In genomic region chr6:112494620-112495081, GRCm38 (mm10) we compare ENCODE assay signal across 10 mouse cellular contexts. TPM values are rescaled to one million over a fixed set of nuclear protein-coding genes. Genes with fewer than 3 reads are reported as not detected.
DNase-seq lines count a peak whose midpoint lies in the region; ATAC-seq lines count a peak whose summit lies in the region.
"Had no signal": no experiment of that assay in that cellular context is flagged by ENCODE, and none has a peak within 500 bp of the region (broad histone marks: within the 10 kb centered on the region; RNA-seq: fewer than 3 reads in every experiment).

No protein-coding gene starts in this region.

- H3K4me3 ChIP-seq in neural tube, embryonic 15.5 days (replicated peaks): no peak overlapping the region
- no peak overlapping the region for H3K4me3 ChIP-seq in stomach, embryonic 16.5 days (replicated peaks; ENCODE audit: low read length)

- no peaks in the 10 kb centered on the region for H3K36me3 ChIP-seq in neural tube, embryonic 15.5 days
- H3K36me3 ChIP-seq in stomach, embryonic 16.5 days (ENCODE audit: control insufficient read depth, insufficient read depth, low read length): no peaks in the 10 kb centered on the region

- DNase-seq in gastrocnemius, adult 18-20 months (ENCODE audit: low spot score): peak; percentile 20
- DNase-seq in gastrocnemius, adult 8-10 months (ENCODE audit: low spot score in 2 of 2): no peak
- peak; percentile 27 for DNase-seq in neural tube, embryonic 10.5 days (ENCODE audit: extremely low spot score, low spot score)
- DNase-seq in kidney, adult 11 months: peak; percentile 34
- no peak for DNase-seq in urinary bladder, adult 2 months (ENCODE audit: low spot score)
- DNase-seq in cerebellum, adult 8-10 months: no peak
- DNase-seq: cerebellum, adult 9-10 months; thymus, adult 18-20 months had no signal

- peaks cover 15% of the 10 kb centered on the region for H3K27me3 ChIP-seq in neural tube, embryonic 15.5 days (replicated peaks)
- H3K27me3 ChIP-seq in stomach, embryonic 16.5 days (ENCODE audit: control insufficient read depth, insufficient read depth, low read length): peaks cover 11% of the 10 kb centered on the region

- H3K9ac ChIP-seq in neural tube, embryonic 15.5 days (replicated peaks): no peak overlapping the region
- H3K9ac ChIP-seq in stomach, embryonic 16.5 days (ENCODE audit: low read length): no peak overlapping the region

- H3K27ac ChIP-seq in neural tube, embryonic 15.5 days (replicated peaks): no peak overlapping the region
- peak overlapping the region; percentile 23; the same call in 1 of the 2 replicates for H3K27ac ChIP-seq in stomach, embryonic 16.5 days (ENCODE audit: low read length)

- H3K4me1 ChIP-seq in neural tube, embryonic 15.5 days: peaks cover 12% of the 10 kb centered on the region
- peaks cover 12% of the 10 kb centered on the region; the same call in 1 of the 2 replicates for H3K4me1 ChIP-seq in stomach, embryonic 16.5 days (ENCODE audit: control insufficient read depth, insufficient read depth, low read length)

- 58% methylated on average over 10 of the region's 10 CpGs for WGBS in neural tube, embryonic 15.5 days
- 64% methylated on average over 10 of the region's 10 CpGs for WGBS in stomach, embryonic 16.5 days

- ATAC-seq in neural tube, embryonic 15.5 days (ENCODE audit: low FRiP score): no peak
- peak; percentile 2; the same call in 1 of the 2 replicates for ATAC-seq in stomach, embryonic 16.5 days (ENCODE audit: insufficient read depth, low FRiP score)

- no peak overlapping the region for H3K4me2 ChIP-seq in neural tube, embryonic 15.5 days
- H3K4me2 ChIP-seq in stomach, embryonic 16.5 days (ENCODE audit: low read depth, low read length): no peak overlapping the region

- H3K9me3 ChIP-seq in neural tube, embryonic 15.5 days (replicated peaks): no peaks in the 10 kb centered on the region
- no peaks in the 10 kb centered on the region for H3K9me3 ChIP-seq in stomach, embryonic 16.5 days (replicated peaks; ENCODE audit: control insufficient read depth, low read length)

RNA-seq across cellular contexts. Expression of gene Oxtr, which starts 4.9 kb away (rescaled TPM):
- total RNA-seq in gastrocnemius, adult 18-20 months (2021): 1 to 10 TPM in 1 of 2 experiments, under 1 TPM in 1; 0.09 to 1.2 TPM
- total RNA-seq in gastrocnemius, adult 8-10 months (2022): 1 to 10 TPM in 3 of 4 experiments, not detected in 1; 1.2 to 2.4 (median 2.4) TPM
- 1.8 TPM in 2 replicates for polyA plus RNA-seq in neural tube, embryonic 15.5 days (2015; fragmentation: Nextera tagmentation; extraction: Ambion mirVana)
- polyA plus RNA-seq in stomach, embryonic 16.5 days (2015; fragmentation: Nextera tagmentation; extraction: Ambion mirVana): 0.32 and 0.35 TPM in 2 replicates
- 0.75 and 0.81 TPM in 2 replicates for polyA plus RNA-seq in urinary bladder, adult 2 months (2012; rRNA removed)

RNA-seq across cellular contexts. Expression of gene Cav3, which starts 35.3 kb away (rescaled TPM):
- 10 to 100 TPM; 47.8 to 52.7 TPM for total RNA-seq in gastrocnemius, adult 18-20 months (2021)
- 10 to 100 TPM; 49.1 to 54.8 (median 53.1) TPM for total RNA-seq in gastrocnemius, adult 8-10 months (2022)
- polyA plus RNA-seq in neural tube, embryonic 15.5 days (2015; fragmentation: Nextera tagmentation; extraction: Ambion mirVana): 1.7 and 2.9 TPM in 2 replicates
- polyA plus RNA-seq in stomach, embryonic 16.5 days (2015; fragmentation: Nextera tagmentation; extraction: Ambion mirVana): 2.0 and 14.6 TPM in 2 replicates
- polyA plus RNA-seq in urinary bladder, adult 2 months (2012; rRNA removed): 23.7 and 23.8 TPM in 2 replicates

Comparison
In these comparisons a context has a peak if more than half of its experiments do, and no peak if none do; other contexts are left out.
1. DNase-seq: peak in gastrocnemius, adult 18-20 months (single experiment), neural tube, embryonic 10.5 days (single experiment) and kidney, adult 11 months (single experiment); none in gastrocnemius, adult 8-10 months (0 of 2), urinary bladder, adult 2 months (single experiment) and cerebellum, adult 8-10 months (single experiment).